Mouse (Mus musculus) spleen, adult 2 months (tissue): Measurements from ENCODE around the gene Slc38a2.

Experiments used
- CTCF ChIP-seq: fragments of 200-500 bp; IDR thresholded peaks from 2 replicates; pipeline ENCODE4 v1.5.1; 2011; ENCODE audit warnings: mild to moderate bottlenecking, inconsistent platforms; ENCODE audit not compliant: insufficient read depth, insufficient read length, insufficient replicate concordance; ENCODE audit errors: extremely low read depth
- POLR2A ChIP-seq: fragments of 200-500 bp; IDR thresholded peaks from 2 replicates; pipeline ENCODE4 v1.6.1; 2011; ENCODE audit warnings: low read depth, low read length, inconsistent platforms

DNA sequence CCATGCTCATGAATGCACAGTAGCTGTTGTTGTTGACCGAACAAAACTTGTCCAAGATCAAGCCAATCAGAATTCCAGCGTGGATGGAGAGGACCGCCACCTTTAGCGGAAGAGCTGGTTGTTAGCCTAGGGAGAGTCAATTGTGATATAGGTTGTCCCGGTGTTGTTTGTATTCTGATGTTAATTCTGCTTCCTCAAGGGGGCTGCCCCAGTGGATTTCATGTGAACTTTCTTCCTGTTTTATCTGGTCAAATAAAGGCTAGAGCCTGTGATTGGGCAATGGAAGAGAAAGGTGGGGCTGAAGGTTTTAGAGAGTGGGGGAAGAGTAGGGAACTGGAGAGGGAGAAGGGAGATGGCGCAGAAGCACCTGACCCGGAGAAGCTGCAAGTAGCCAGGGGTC is 22.7 kb upstream of the Slc38a2 start:
- TF ChIP-seq CTCF, result no peak
- no peak for TF ChIP-seq POLR2A
